Mouse (Mus musculus): ENCODE results near the gene Angptl8. TPM values are rescaled to one million over a fixed set of nuclear protein-coding genes. Genes with fewer than 3 reads are reported as not detected.

The Angptl8 gene
- not detected in 2 replicates for polyA plus RNA-seq (2012)

DNA sequence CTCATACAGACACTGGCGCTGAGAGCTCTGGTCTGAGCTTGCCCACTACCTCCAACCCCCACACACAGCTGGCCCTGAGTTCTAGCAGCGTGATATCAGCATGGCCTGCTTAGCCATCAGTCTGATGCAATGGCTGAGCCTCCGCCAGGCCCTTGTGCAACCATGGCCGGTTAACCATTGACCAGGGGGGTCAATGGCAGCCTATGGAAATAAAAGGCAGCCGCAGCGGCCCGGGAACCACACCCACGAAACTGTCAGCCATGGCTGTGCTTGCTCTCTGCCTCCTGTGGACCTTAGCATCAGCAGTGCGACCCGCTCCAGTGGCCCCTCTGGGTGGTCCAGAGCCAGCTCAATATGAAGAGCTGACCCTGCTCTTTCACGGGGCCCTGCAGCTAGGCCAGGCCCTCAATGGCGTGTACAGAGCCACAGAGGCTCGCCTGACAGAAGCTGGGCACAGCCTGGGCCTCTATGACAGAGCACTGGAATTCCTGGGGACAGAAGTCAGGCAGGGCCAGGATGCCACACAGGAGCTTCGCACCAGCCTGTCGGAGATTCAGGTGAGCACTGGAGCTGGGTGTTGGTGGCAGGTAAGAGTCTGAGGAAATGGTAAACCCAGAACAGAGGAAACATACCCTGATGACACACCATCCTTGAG is at the start of gene Angptl8:
Angptl8 (plus strand) TSS at position 253 of the 655 bp plus-strand sequence.
- TF ChIP-seq GATA1 (IDR thresholded peaks at IDR 0.05; ENCODE audit: low read length) = no peak

- TF ChIP-seq GATA1 (IDR thresholded peaks at IDR 0.05; ENCODE audit: low read length) = no peak
Observed at GRCm38 (mm10) chr9:21786906-21787305, 48.4 kb upstream of the Angptl8 start.

GRCm38 (mm10) chr9:21787654-21788053 is 47.7 kb upstream of the Angptl8 start:
- TF ChIP-seq GATA1 (IDR thresholded peaks at IDR 0.05; ENCODE audit: low read length) = no peak

GRCm38 (mm10) chr9:21788234-21788633 is 47.1 kb upstream of the Angptl8 start:
- no peak for TF ChIP-seq GATA1 (IDR thresholded peaks at IDR 0.05; ENCODE audit: low read length)

GRCm38 (mm10) chr9:21791861-21792260 is 43.4 kb upstream of the Angptl8 start:
- TF ChIP-seq GATA1 (IDR thresholded peaks at IDR 0.05; ENCODE audit: low read length) = no peak

GRCm38 (mm10) chr9:21792644-21793043 is 42.7 kb upstream of the Angptl8 start:
- no peak for TF ChIP-seq GATA1 (IDR thresholded peaks at IDR 0.05; ENCODE audit: low read length)

- no peak for TF ChIP-seq GATA1 (IDR thresholded peaks at IDR 0.05; ENCODE audit: low read length)
Observed at GRCm38 (mm10) chr9:21794344-21794834, 40.9 kb upstream of the Angptl8 start.

GRCm38 (mm10) chr9:21794925-21795324 is 40.4 kb upstream of the Angptl8 start:
- no peak for TF ChIP-seq GATA1 (IDR thresholded peaks at IDR 0.05; ENCODE audit: low read length)

DNA sequence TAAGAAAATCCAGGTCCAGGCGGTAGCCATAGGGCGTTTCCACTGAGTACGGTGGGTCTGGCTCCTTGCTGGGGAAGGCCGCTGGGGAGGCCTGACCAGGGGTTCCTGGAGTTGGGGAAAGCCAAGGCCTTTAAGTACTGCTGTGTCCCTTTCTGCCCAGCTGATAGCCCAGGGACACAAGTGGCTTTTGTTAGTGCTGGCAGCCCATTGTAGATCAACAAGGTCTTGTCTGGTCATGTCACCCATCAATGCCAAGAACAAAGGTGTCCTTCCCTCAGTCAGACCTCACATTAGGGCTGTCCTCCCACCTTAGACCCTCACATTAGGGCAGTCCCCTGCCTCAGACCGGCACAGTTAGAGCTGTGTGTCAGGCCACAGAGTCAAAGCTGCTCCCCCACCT is 39.7 kb upstream of the Angptl8 start:
- no peak for TF ChIP-seq GATA1 (IDR thresholded peaks at IDR 0.05; ENCODE audit: low read length)

GRCm38 (mm10) chr9:21796259-21796658 is 39.1 kb upstream of the Angptl8 start:
- no peak for TF ChIP-seq GATA1 (IDR thresholded peaks at IDR 0.05; ENCODE audit: low read length)

GRCm38 (mm10) chr9:21796919-21797318 is 38.4 kb upstream of the Angptl8 start:
- TF ChIP-seq GATA1 (IDR thresholded peaks at IDR 0.05; ENCODE audit: low read length) = no peak

- no peak for TF ChIP-seq GATA1 (IDR thresholded peaks at IDR 0.05; ENCODE audit: low read length)
Observed at GRCm38 (mm10) chr9:21797921-21798344, 37.4 kb upstream of the Angptl8 start.

DNA sequence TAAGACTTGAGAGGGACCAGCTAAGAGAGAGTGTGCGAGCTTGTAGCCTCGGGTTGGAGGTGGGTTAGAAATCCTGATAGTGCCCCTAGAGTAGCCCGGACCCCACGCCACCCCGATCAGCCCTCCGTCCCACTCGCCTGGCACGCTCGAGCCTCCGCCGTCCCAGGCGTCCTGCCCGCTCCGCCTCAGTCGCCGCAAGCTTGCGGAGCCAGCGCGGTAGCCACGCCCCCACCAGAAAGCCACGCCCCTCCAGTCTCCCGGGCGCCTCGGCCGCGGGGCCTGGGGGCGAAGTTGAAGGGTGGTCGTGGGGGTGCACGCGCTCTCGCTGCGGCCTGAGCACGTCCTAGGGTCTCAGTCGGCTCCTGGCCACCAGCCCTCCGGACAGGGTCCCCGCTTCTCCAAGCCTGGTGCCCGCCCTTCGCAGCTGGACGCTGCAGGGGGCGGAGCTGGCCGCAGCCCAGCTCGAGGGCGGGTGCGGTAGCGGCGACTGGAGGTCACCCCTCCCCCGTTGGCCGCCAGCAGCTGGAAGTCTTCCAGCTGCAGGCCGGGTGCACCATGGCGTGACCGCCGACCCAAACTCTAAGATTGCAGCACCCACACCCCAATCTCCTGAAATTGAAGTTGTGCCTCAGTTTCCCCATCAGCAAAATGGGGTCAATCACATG is 36.8 kb upstream of the Angptl8 start, which contains the start of gene Kank2:
Kank2 (minus strand) TSS at position 400 of the 665 bp plus-strand sequence.
- no peak for TF ChIP-seq GATA1 (IDR thresholded peaks at IDR 0.05; ENCODE audit: low read length)

- no peak for TF ChIP-seq GATA1 (IDR thresholded peaks at IDR 0.05; ENCODE audit: low read length)
Observed at GRCm38 (mm10) chr9:21799010-21799350, 36.3 kb upstream of the Angptl8 start.

- TF ChIP-seq GATA1 (IDR thresholded peaks at IDR 0.05; ENCODE audit: low read length) = no peak
Observed at GRCm38 (mm10) chr9:21801121-21801520, 34.2 kb upstream of the Angptl8 start.

DNA sequence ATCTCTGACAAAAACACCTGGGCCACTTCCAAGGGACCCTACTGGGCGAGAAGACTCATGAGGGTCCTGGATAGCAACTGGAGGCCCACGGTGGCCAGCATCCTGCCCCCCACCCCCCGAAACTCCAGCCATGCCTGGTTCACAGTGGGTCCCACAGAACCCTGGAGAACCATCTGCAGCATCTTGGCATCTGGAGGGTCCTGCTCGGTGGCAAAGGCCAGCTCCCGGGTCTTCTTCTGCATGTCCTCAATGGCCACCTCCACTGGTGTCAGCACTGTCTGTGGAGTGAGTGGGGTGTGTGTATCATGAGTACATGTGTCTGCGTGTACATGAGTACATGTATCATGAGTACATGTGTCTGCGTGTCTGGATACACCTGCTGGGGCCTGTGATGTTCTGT is 33.7 kb upstream of the Angptl8 start:
- no peak for TF ChIP-seq GATA1 (IDR thresholded peaks at IDR 0.05; ENCODE audit: low read length)

All from G1E-ER4 (cell line).